Mouse (Mus musculus): ENCODE data around the gene RPS10-NUDT3. TPM values are rescaled to one million over a fixed set of nuclear protein-coding genes. Genes with fewer than 3 reads are reported as not detected.
A peak's percentile ranks its signal among the peaks of the same experiment; 100 is the strongest.

RPS10-NUDT3 gene
- polyA plus RNA-seq, 1 experiment from 2014 or later = not detected

- no peak overlapping the region for H3K4me3 ChIP-seq (ENCODE audit: low read depth, low read length)
- ATAC-seq (replicated peaks; ENCODE audit: low FRiP score) (no peak), DNase-seq (ENCODE audit: low spot score) (no peak)
- WGBS = 59% methylated on average over 2 of the region's 2 CpGs
- H3K27me3 ChIP-seq (replicated peaks; ENCODE audit: control insufficient read depth, insufficient read depth, low read length) = peaks cover 2% of the 10 kb centered on the region; the same call in 1 of the 2 replicates
- no peak overlapping the region for H3K9ac ChIP-seq (ENCODE audit: low read depth, low read length)
- no peaks in the 10 kb centered on the region for H3K9me3 ChIP-seq (ENCODE audit: control insufficient read depth, low read length)
- no peak overlapping the region for H3K27ac ChIP-seq (ENCODE audit: low read depth, low read length)
- no peaks in the 10 kb centered on the region for H3K36me3 ChIP-seq (ENCODE audit: control insufficient read depth, insufficient read depth, low read length)
- no peak overlapping the region for H3K4me2 ChIP-seq
- no peaks in the 10 kb centered on the region for H3K4me1 ChIP-seq (replicated peaks; ENCODE audit: control insufficient read depth, insufficient read depth, low read length)
Measured at GRCm38 (mm10) chr17:27541261-27541660, 93.8 kb downstream of the RPS10-NUDT3 start.

GRCm38 (mm10) chr17:27534718-27535117 is 100.3 kb downstream of the RPS10-NUDT3 start:
- Histone ChIP-seq H3K9me3 (ENCODE audit: control insufficient read depth, low read length) (no peaks in the 10 kb centered on the region), H3K4me2 (no peak overlapping the region), H3K27ac (ENCODE audit: low read depth, low read length) (no peak overlapping the region), H3K4me1 (replicated peaks; ENCODE audit: control insufficient read depth, insufficient read depth, low read length) (no peaks in the 10 kb centered on the region; the same call in 1 of the 2 replicates), H3K27me3 (replicated peaks; ENCODE audit: control insufficient read depth, insufficient read depth, low read length) (0 out of 2 replicates have a peak, but pooled peaks cover 2% of the 10 kb centered on the region), H3K36me3 (ENCODE audit: control insufficient read depth, insufficient read depth, low read length) (no peaks in the 10 kb centered on the region), H3K9ac (ENCODE audit: low read depth, low read length) (no peak overlapping the region), H3K4me3 (ENCODE audit: low read depth, low read length) (no peak overlapping the region)
- peak; percentile 85 for DNase-seq (ENCODE audit: low spot score)
- WGBS = 6% methylated on average over 10 of the region's 10 CpGs
- ATAC-seq (replicated peaks; ENCODE audit: low FRiP score) = peak; percentile 66

- no peak overlapping the region for H3K4me3 ChIP-seq (ENCODE audit: low read depth, low read length)
- H3K9me3 ChIP-seq (ENCODE audit: control insufficient read depth, low read length) = no peaks in the 10 kb centered on the region
- H3K4me1 ChIP-seq (replicated peaks; ENCODE audit: control insufficient read depth, insufficient read depth, low read length) = no peaks in the 10 kb centered on the region; the same call in 1 of the 2 replicates
- H3K27ac ChIP-seq (ENCODE audit: low read depth, low read length) = no peak overlapping the region
- no peak overlapping the region for H3K9ac ChIP-seq (ENCODE audit: low read depth, low read length)
- ATAC-seq (replicated peaks; ENCODE audit: low FRiP score) = no peak
- 88% methylated on average over 3 of the region's 3 CpGs for WGBS
- H3K4me2 ChIP-seq = no peak overlapping the region
- no peak for DNase-seq (ENCODE audit: low spot score)
- H3K27me3 ChIP-seq (replicated peaks; ENCODE audit: control insufficient read depth, insufficient read depth, low read length) = 0 out of 2 replicates have a peak, but pooled peaks cover 2% of the 10 kb centered on the region
- no peaks in the 10 kb centered on the region for H3K36me3 ChIP-seq (ENCODE audit: control insufficient read depth, insufficient read depth, low read length)
Measured at GRCm38 (mm10) chr17:27533354-27533753, 101.7 kb downstream of the RPS10-NUDT3 start.

- no peak overlapping the region for H3K9ac ChIP-seq (ENCODE audit: low read depth, low read length)
- ATAC-seq (replicated peaks; ENCODE audit: low FRiP score) (0 out of 2 replicates have a peak, but pooled peaks have one; percentile 19), DNase-seq (ENCODE audit: low spot score) (no peak)
- H3K36me3 ChIP-seq (ENCODE audit: control insufficient read depth, insufficient read depth, low read length) = no peaks in the 10 kb centered on the region
- H3K4me3 ChIP-seq (ENCODE audit: low read depth, low read length) = no peak overlapping the region
- no peak overlapping the region for H3K4me2 ChIP-seq
- H3K9me3 ChIP-seq (ENCODE audit: control insufficient read depth, low read length) = no peaks in the 10 kb centered on the region
- peak overlapping the region; percentile 49; the same call in 1 of the 2 replicates for H3K27ac ChIP-seq (ENCODE audit: low read depth, low read length)
- H3K27me3 ChIP-seq (replicated peaks; ENCODE audit: control insufficient read depth, insufficient read depth, low read length) = 0 out of 2 replicates have a peak, but pooled peaks cover 2% of the 10 kb centered on the region
- WGBS = 65% methylated on average over 8 of the region's 8 CpGs
- no peaks in the 10 kb centered on the region; the same call in 1 of the 2 replicates for H3K4me1 ChIP-seq (replicated peaks; ENCODE audit: control insufficient read depth, insufficient read depth, low read length)
Measured at GRCm38 (mm10) chr17:27532095-27532494, 102.9 kb downstream of the RPS10-NUDT3 start.

Other genes starting within 250 kb of the RPS10-NUDT3 start
- gene Grm4, start 113.8 kb downstream of the RPS10-NUDT3 start, polyA plus RNA-seq (2014; fragmentation: Nextera tagmentation; extraction: Ambion mirVana) = 0.12 and 0.18 TPM in 2 replicates
- 667 and 675 TPM in 2 replicates for gene Hmga1, start 78.7 kb downstream of the RPS10-NUDT3 start, polyA plus RNA-seq (2014; fragmentation: Nextera tagmentation; extraction: Ambion mirVana)
- gene AI413582, start 69.5 kb downstream of the RPS10-NUDT3 start, polyA plus RNA-seq (2014; fragmentation: Nextera tagmentation; extraction: Ambion mirVana) = 23.6 and 28.4 TPM in 2 replicates
- gene Nudt3, start 11.7 kb downstream of the RPS10-NUDT3 start, polyA plus RNA-seq (2014; fragmentation: Nextera tagmentation; extraction: Ambion mirVana) = 19.6 and 26.1 TPM in 2 replicates
- gene Rps10, start 1.4 kb upstream of the RPS10-NUDT3 start, polyA plus RNA-seq (2014; fragmentation: Nextera tagmentation; extraction: Ambion mirVana) = 1,138 and 1,235 TPM in 2 replicates
- gene Pacsin1, start 20.3 kb upstream of the RPS10-NUDT3 start, polyA plus RNA-seq (2014; fragmentation: Nextera tagmentation; extraction: Ambion mirVana) = 0.71 and 0.75 TPM in 2 replicates
- gene Spdef, start 93.7 kb upstream of the RPS10-NUDT3 start, polyA plus RNA-seq (2014; fragmentation: Nextera tagmentation; extraction: Ambion mirVana) = 0.32 TPM in 1 of 2 replicates, not detected in the other
- 19.2 and 22.7 TPM in 2 replicates for gene D17Wsu92e, start 185.4 kb upstream of the RPS10-NUDT3 start, polyA plus RNA-seq (2014; fragmentation: Nextera tagmentation; extraction: Ambion mirVana)
- gene Snrpc, start 202.9 kb upstream of the RPS10-NUDT3 start, polyA plus RNA-seq (2014; fragmentation: Nextera tagmentation; extraction: Ambion mirVana) = 305 and 315 TPM in 2 replicates
- gene Uhrf1bp1, start 221.2 kb upstream of the RPS10-NUDT3 start, polyA plus RNA-seq (2014; fragmentation: Nextera tagmentation; extraction: Ambion mirVana) = 9.2 and 9.4 TPM in 2 replicates

Data from liver, embryonic 11.5 days (tissue).